8 mouse cellular contexts compared by ENCODE assay signal in genomic region chr17:66450526-66451070, GRCm38 (mm10). TPM values are rescaled to one million over a fixed set of nuclear protein-coding genes. Genes with fewer than 3 reads are reported as not detected.
A peak's percentile ranks its signal among the peaks of the same experiment; 100 is the strongest.
DNase-seq lines count a peak whose midpoint lies in the region; ATAC-seq and TF ChIP-seq lines count a peak whose summit lies in the region.

No protein-coding gene starts in this region.

- TF ChIP-seq CTCF in cortical plate, adult 2 months (IDR thresholded peaks at IDR 0.05; ENCODE audit: extremely low read depth, insufficient read depth, low read length), result no peak
- TF ChIP-seq CTCF in midbrain, postnatal 0 days (IDR thresholded peaks at IDR 0.05), result no peak

- peak overlapping the region; percentile 48 for H3K4me3 ChIP-seq in cortical plate, adult 2 months (ENCODE audit: insufficient read depth, low read length)
- H3K4me3 ChIP-seq in hindbrain, embryonic 13.5 days, result peak overlapping the region; percentile 96
- H3K4me3 ChIP-seq in midbrain, postnatal 0 days (ENCODE audit: low read depth, low read length), result peak overlapping the region; percentile 78; the same call in 1 of the 2 replicates

- H3K9me3 ChIP-seq in hindbrain, embryonic 13.5 days, result no peaks in the 10 kb centered on the region
- no peaks in the 10 kb centered on the region for H3K9me3 ChIP-seq in midbrain, postnatal 0 days (ENCODE audit: low read length)

- H3K36me3 ChIP-seq in hindbrain, embryonic 13.5 days, result no peaks in the 10 kb centered on the region
- no peaks in the 10 kb centered on the region for H3K36me3 ChIP-seq in midbrain, postnatal 0 days (ENCODE audit: insufficient read depth, low read length)

- DNase-seq in kidney, adult 18-20 months, result peak; percentile 7
- DNase-seq in kidney, adult 8-10 months, result no peak
- DNase-seq in midbrain, postnatal 0 days (ENCODE audit: low spot score), result no peak
- DNase-seq in gastrocnemius, postnatal 36 days, result no peak
- DNase-seq in adrenal gland, adult 2 months, result no peak

- H3K4me1 ChIP-seq in cortical plate, adult 2 months (ENCODE audit: control insufficient read depth, insufficient read depth, low read length), result no peaks in the 10 kb centered on the region; the same call in 1 of the 2 replicates
- H3K4me1 ChIP-seq in hindbrain, embryonic 13.5 days (replicated peaks), result peaks cover 45% of the 10 kb centered on the region
- peaks cover 25% of the 10 kb centered on the region; the same call in 1 of the 2 replicates for H3K4me1 ChIP-seq in midbrain, postnatal 0 days (ENCODE audit: insufficient read depth, low read length)

- no peak overlapping the region for H3K27ac ChIP-seq in cortical plate, adult 2 months (ENCODE audit: insufficient read depth, low read length)
- H3K27ac ChIP-seq in hindbrain, embryonic 13.5 days, result peak overlapping the region; percentile 97; the same call in 1 of the 2 replicates
- no peak overlapping the region for H3K27ac ChIP-seq in midbrain, postnatal 0 days (ENCODE audit: low read depth, low read length)

- no peak for TF ChIP-seq POLR2A in cortical plate, adult 2 months (IDR thresholded peaks at IDR 0.05; ENCODE audit: extremely low read depth, insufficient read depth, low read length)

- no peak for ATAC-seq in hindbrain, embryonic 13.5 days (ENCODE audit: low FRiP score)
- ATAC-seq in midbrain, postnatal 0 days (ENCODE audit: low FRiP score), result no peak
- no peak for ATAC-seq in monocyte, adult 5-6 weeks (replicated peaks; ENCODE audit: insufficient number of reproducible peaks, low FRiP score, low TSS enrichment, poor library complexity, severe bottlenecking)

- intact Hi-C loops in gastrocnemius, postnatal 36 days (cut with DNase I), result no loop called here

- peak overlapping the region; percentile 99 for H3K9ac ChIP-seq in hindbrain, embryonic 13.5 days
- H3K9ac ChIP-seq in midbrain, postnatal 0 days (replicated peaks; ENCODE audit: low read length, poor library complexity, severe bottlenecking), result peak overlapping the region; percentile 82; the same call in 1 of the 2 replicates

- peak overlapping the region; percentile 92 for H3K4me2 ChIP-seq in hindbrain, embryonic 13.5 days
- H3K4me2 ChIP-seq in midbrain, postnatal 0 days (ENCODE audit: low read depth, low read length, poor library complexity, severe bottlenecking), result peak overlapping the region; percentile 89

- no peaks in the 10 kb centered on the region for H3K27me3 ChIP-seq in hindbrain, embryonic 13.5 days
- H3K27me3 ChIP-seq in midbrain, postnatal 0 days (ENCODE audit: insufficient read depth, low read length), result no peaks in the 10 kb centered on the region

- 4% methylated on average over 18 of the region's 18 CpGs for WGBS in hindbrain, embryonic 13.5 days
- WGBS in midbrain, postnatal 0 days, result 4% methylated on average over 18 of the region's 18 CpGs

RNA-seq across cellular contexts. Expression of gene Mtcl1, which starts 1.0 kb away (rescaled TPM):
- polyA plus RNA-seq in cortical plate, adult 2 months (2012; rRNA removed), result 46.6 and 47.8 TPM in 2 replicates
- polyA plus RNA-seq in hindbrain, embryonic 13.5 days (2015; fragmentation: Nextera tagmentation; extraction: Ambion mirVana), result 50.9 TPM in 2 replicates
- total RNA-seq in midbrain, postnatal 0 days (2014; rRNA removed), result 15.7 and 25.2 TPM in 2 replicates
- 9.5 and 10.8 TPM in 2 replicates for polyA plus RNA-seq in midbrain, postnatal 0 days (2015; fragmentation: Nextera tagmentation; extraction: Ambion mirVana)
- 1 to 10 TPM; 4.6 to 6.0 TPM for total RNA-seq in gastrocnemius, postnatal 36 days (2021)
- total RNA-seq in adrenal gland, adult 2 months (2021), result 10 to 100 TPM in 1 of 2 experiments, 1 to 10 TPM in 1; 6.5 to 10.4 TPM
- polyA plus RNA-seq in adrenal gland, adult 2 months (2012; rRNA removed), result 3.5 and 5.0 TPM in 2 replicates
- total RNA-seq in monocyte, adult 5-6 weeks (2017), result 1.1 TPM in 1 of 3 replicates, not detected in the others
